Mouse (Mus musculus) embryo, embryonic 11 days (tissue): ENCODE measurements around the gene Snrpa.

Experiments used
- DNase-seq: peaks from one replicate; pipeline ENCODE4 v3.0.0-alpha.2; 2015

The Snrpa gene

DNA sequence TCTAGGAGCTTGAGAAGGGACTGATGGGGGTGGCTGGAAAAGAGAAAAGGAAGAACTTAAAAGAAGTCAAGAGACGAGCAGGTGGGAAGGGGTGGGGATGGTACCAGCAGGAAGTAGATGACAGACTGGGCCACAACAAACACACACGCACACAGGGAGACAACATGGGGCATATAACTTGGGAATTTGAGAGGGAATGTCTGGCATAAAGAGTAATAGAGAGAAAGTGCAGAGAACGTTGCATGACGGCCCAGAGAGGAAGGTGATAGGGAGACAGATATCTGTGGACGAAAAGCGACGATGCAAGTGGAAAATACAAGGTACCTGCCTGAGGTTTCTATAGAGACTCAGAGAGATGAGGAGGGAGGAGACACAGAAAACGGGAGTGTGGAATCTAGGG is 30.4 kb downstream of the Snrpa start:
- DNase-seq: no peak

DNA sequence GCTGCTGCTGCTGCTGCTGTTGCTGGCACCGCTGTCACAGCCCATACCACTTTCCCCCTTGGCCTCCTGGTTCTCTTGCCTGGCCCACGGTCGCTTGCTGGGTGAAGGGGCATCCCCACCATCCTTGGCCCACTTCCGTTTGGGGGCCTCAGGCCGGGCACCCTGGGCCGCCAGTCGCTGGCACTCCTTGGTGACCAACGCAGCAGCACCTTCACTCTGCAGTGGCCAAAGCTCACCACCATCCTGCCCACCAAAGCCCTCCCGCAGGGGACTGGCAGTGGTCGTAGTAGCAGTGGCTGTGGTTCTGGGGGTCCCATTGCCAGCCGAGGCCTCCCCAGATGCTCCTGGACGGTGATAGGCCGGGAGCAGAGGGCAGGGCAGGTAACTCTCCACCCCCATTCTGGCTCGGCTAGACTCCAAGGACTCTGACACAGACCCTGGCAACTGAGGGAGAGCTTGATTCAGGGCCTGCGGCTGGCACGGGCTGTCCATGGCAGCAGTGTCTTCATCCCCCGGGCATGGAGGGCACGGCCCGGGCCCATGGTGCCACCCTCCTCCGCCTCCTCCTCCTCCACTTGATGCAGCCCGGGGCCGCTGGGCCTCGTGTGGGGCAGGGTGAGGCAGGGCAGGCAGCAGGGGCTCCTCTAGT is 30.9 kb downstream of the Snrpa start:
- DNase-seq: no peak

DNA sequence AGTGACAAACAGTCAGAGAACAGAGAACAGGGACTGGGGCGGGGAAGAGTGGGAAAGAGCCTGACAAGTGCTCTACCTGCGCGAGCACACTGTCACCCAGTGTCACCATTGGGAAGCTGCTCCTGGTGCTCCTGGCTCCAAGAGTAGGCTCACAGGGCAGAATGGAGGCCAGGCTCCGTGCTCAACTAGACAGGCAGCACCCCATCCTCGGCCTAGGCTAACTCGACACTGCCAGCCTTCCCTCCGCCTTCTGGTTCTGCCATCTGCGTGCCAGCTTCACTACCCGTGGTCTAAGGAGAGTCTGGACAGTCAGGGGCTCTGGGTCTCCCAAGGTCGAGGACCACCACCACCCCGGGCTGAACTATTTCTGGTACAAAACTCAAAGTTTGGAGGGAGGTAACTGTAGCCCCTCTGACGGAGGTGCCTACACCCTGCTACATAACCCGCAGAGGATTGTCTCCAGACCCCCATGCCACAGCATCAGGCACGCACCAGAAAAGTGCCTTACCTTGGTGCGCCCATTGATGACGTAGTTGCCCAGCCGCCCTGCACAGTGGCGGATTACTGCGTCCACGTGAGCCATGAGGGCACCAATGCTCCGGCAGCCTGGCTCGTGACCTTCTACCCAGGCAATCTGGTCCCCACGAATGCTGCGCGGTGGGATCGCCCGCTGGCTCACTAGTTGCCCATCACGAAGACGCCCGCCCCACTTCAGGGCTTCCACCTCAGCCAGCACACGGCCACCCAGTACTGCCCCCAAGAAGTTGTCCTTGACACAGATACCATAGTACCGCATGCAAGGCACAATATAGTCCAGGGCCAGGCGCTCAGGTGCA is 31.7 kb downstream of the Snrpa start:
- no peak for DNase-seq

DNA sequence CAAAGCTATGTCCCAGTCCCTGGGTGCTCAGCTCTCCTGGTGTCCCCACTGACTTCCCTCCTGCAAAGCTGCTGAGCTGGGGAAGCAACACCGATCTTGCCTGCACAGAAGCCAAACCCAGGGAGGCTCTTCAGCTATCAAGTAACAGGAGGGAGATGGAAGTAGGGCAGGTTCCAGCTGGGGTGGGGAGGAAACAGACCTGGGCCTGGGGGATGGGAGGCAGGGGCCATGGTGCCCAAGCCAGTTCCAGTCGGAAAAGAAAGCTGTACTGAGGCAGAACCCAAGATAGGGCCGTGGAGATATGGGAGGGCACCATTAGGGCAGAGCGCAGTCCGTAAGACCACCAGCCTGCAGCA is 32.6 kb downstream of the Snrpa start:
- no peak for DNase-seq

DNA sequence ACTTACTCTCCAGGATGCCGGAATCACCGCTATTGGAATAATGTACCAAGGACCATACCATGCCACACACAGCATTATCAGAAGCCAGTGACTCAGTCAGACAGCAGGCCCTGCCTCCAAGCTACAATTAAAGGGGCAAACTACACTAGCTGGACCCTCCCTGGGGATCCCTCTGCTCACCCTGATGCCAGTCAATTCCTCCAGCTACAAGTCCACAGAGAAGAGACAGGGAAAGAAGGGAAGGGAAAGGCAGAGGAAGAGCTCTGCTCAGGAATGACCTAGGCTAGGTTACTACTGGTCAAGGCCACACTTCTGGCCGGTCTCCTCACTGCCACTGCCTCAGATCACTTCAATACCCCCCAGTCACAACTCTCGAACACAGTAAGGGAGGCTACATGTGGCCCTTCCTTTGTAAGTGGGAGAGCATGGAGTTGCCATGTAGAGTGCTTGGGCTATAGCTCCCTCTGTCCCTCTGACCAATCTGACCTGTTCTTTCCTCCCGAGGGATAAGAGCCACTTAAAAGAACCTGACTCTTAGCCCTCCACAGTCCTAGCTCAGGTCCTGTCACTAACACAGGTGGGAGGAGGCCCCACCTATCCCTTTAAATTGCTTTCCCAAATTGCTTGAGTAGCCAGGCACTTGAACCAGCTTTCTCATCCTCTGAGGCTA is 33.2 kb downstream of the Snrpa start:
- DNase-seq: no peak

DNA sequence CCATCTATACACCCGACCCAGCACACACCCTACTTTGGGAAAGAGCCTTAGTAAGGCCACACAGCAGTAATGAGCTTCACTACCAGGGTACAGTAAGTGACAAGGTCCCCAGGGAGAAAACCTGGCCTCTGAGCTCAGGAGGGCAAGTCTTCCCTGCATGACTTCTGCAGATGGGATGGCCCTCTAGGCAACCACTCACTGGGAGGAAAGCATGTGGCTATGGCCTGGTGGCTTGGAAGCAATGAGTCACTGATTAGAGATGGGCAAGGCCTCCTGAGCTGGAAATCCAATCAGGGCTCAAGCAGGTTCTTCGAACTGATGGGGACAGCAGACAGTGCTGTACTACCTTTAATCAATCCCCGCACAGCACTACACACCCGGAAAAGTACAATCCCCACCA is 34.3 kb downstream of the Snrpa start:
- DNase-seq: no peak

DNA sequence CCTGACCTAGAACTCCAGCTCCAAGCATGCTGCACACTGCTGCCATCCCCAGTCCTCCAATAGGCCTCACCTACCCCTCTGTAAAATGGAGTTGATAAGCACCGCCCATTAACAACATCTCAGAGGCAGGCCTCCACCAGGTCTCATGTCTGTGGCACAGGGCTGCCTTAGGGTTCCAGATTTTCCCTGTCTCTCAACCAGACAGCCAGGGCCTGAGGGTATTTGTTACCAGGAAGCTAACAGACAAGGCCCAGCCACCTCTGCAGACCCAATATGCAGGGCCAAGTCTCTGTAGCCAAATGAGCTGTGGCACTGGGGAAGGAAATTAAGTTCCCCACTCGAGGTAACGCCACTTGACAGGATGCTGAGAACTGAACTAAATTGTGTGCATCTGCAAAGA is 35.1 kb downstream of the Snrpa start:
- DNase-seq: no peak

DNA sequence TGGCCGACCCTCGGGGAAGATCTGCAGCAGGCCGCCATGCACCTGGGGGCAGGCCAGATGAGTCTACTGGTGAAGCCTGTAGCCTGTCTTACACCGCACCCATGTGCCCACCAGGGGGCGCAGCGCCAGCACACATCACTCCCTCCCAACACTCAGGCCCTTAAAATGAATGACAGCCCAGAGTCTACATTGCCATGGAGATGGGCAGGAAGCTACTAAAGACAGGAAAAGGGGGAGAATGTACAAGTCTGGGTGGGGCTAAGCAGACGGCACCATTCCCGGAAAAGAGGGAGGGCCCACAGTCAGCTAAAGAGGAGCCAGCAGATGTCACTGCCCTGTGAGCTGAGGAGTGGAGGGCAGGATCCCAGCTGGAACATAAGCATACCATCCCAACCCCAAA is 36.2 kb downstream of the Snrpa start:
- peak; percentile 86 for DNase-seq

DNA sequence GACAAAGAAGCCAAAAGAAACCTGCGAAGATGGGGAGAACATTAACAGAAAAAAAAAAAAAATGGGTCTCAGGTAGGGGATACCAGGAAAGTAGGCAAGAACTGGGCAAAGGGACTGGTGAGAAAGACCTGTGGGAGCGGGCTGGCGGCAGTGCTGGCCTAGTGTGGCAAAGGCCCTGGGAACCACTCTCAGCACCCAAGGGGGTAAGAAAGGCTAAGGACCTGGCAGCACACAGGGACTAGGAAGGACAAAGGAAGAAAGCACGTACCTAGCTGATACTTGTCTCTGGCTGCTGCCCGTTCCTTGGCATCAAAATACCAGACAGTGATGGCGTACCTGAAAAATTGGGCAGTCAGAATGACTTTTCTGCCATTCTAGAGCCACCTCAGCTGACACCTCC is 36.8 kb downstream of the Snrpa start:
- no peak for DNase-seq

DNA sequence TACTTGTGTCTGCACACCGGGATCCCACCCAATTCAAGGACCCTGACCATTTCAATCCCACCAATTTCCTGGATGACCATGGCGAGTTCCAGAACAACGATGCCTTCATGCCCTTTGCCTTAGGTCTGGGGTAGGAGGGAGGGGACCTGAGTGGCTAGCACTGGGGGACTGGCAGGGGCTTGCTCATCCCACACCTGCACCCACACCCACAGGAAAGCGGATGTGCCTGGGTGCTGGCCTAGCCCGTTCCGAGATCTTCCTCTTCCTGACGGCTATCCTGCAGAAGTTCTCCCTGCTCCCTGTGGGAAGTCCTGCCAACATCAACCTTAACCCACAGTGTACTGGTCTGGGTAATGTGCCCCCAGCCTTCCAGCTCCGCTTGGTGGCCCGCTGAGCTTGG is 37.9 kb downstream of the Snrpa start:
- DNase-seq: no peak

DNA sequence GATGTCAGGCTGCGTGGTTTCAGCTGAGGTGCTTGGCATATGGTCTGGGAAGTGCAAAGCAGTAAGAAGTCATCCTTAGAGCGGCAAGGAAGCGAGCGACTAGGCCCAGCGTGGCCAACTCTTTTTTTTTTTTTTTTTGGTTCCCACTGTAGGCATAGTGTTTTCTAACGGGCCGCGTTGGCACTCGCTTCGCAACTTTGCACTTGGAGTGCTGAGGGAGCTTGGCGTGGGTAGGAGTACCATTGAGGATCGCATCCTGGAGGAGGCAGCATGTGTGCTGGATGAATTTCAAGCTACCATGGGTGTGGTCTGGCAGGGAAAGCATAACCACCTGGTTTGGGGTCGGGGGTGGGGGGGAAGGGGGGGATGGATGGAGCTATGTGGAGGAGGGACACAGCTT is 40.1 kb downstream of the Snrpa start:
- no peak for DNase-seq

DNA sequence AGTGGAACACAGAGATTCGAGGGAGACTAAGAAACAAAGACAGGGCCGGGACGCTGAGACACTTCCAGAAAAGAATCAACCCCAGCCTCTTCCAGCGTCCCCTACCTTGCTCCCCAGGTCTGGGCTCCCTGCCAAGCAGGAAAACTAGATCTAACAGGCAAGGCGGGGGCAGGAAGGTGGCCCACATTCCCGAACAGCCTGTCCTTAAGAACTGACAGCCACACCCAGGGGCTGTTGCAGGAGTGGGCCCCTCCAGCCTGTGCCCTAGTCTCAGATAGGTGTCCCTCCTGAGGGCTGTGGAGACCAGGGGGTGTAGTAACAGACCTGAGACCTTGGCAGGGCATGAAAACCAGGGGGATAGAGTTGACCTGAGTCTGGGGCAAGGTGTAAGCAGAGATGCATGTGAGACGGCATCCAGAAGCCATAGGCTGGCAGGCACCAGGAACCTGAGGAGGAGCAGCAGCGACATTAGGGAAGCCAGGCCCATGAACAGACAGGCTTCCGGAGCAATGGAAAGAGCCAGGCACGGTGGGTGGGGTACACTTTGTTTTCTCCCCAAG is 42.8 kb downstream of the Snrpa start, which contains the start of gene Cyp2t4:
Gene Cyp2t4, plus strand, starts transcription at position 510 of the 560 bp plus-strand sequence.
- no peak for DNase-seq
